In the genomic region with DNA sequence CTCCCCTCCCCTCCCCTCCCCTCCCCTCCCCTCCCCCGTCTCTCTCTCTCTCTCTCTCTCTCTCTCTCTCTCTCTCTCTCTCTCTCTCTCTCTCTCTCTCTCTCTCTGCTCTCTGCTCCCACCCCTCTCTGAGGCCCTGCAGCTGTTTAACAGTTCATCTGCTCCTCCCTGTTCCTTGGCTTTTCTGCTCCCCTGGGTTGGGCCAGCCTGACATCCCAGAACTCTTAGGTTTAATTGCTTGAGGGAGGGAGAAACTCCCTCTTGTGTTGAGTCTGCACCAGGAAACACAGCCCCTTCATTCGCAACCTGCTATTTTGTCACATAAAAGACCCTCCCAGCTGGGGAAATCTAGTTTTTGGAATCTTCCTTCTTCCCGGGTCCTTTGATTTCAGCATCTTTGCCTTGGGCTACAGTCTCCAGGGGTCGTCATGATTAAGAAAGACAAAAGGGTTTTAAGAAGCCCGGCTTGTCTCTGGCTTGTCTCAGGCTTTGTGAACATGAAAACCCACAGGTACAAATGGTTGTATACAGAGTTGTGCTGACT, we compare ENCODE assay signal across 23 mouse cellular contexts. TPM values are rescaled to one million over a fixed set of nuclear protein-coding genes. Genes with fewer than 3 reads are reported as not detected.
DNase-seq lines count a peak whose midpoint lies in the region; ATAC-seq and TF ChIP-seq lines count a peak whose summit lies in the region.
"Had no signal": no experiment of that assay in that cellular context is flagged by ENCODE, and none has a peak within 500 bp of the region (broad histone marks: within the 10 kb centered on the region; RNA-seq: fewer than 3 reads in every experiment).

No protein-coding gene starts in this region.

- no peak overlapping the region for H3K4me2 ChIP-seq in kidney, embryonic 14.5 days (replicated peaks; ENCODE audit: low read depth, low read length)
- H3K4me2 ChIP-seq in midbrain, embryonic 14.5 days (ENCODE audit: low read length), result no peak overlapping the region
- no peak overlapping the region for H3K4me2 ChIP-seq in midbrain, embryonic 13.5 days (replicated peaks)
- H3K4me2 ChIP-seq in stomach, embryonic 16.5 days (ENCODE audit: low read depth, low read length), result no peak overlapping the region
- no peak overlapping the region for H3K4me2 ChIP-seq in liver, postnatal 0 days (ENCODE audit: low read depth, low read length)
- H3K4me2 ChIP-seq: embryonic facial prominence, embryonic 13.5 days; heart, embryonic 12.5 days; limb, embryonic 15.5 days; liver, embryonic 15.5 days; neural tube, embryonic 13.5 days had no signal

- H3K9me3 ChIP-seq in kidney, embryonic 14.5 days (ENCODE audit: control insufficient read depth, low read length), result no peaks in the 10 kb centered on the region
- H3K9me3 ChIP-seq in midbrain, embryonic 14.5 days (ENCODE audit: control insufficient read depth, low read length), result no peaks in the 10 kb centered on the region
- H3K9me3 ChIP-seq in midbrain, embryonic 13.5 days, result no peaks in the 10 kb centered on the region
- H3K9me3 ChIP-seq in stomach, embryonic 16.5 days (replicated peaks; ENCODE audit: control insufficient read depth, low read length), result no peaks in the 10 kb centered on the region
- no peaks in the 10 kb centered on the region; the same call in 1 of the 2 replicates for H3K9me3 ChIP-seq in liver, postnatal 0 days (ENCODE audit: low read length)
- H3K9me3 ChIP-seq: embryonic facial prominence, embryonic 13.5 days; limb, embryonic 15.5 days; liver, embryonic 15.5 days; neural tube, embryonic 13.5 days had no signal

- H3K36me3 ChIP-seq in kidney, embryonic 14.5 days (ENCODE audit: control insufficient read depth, insufficient read depth, low read length), result no peaks in the 10 kb centered on the region
- H3K36me3 ChIP-seq in midbrain, embryonic 14.5 days (ENCODE audit: control insufficient read depth, insufficient read depth, low read length), result no peaks in the 10 kb centered on the region
- no peaks in the 10 kb centered on the region for H3K36me3 ChIP-seq in midbrain, embryonic 13.5 days
- no peaks in the 10 kb centered on the region for H3K36me3 ChIP-seq in stomach, embryonic 16.5 days (ENCODE audit: control insufficient read depth, insufficient read depth, low read length)
- no peaks in the 10 kb centered on the region for H3K36me3 ChIP-seq in liver, postnatal 0 days (replicated peaks; ENCODE audit: insufficient read depth, low read length)
- H3K36me3 ChIP-seq: embryonic facial prominence, embryonic 13.5 days; heart, embryonic 12.5 days; limb, embryonic 15.5 days; liver, embryonic 15.5 days; neural tube, embryonic 13.5 days had no signal

- DNase-seq in embryo, embryonic 11 days, result peak; percentile 7
- DNase-seq in embryo, embryonic 9.5 days (ENCODE audit: extremely low spot score), result no peak
- DNase-seq in kidney, postnatal 25 days, result no peak
- peak; percentile 38 for DNase-seq in midbrain, embryonic 14.5 days
- DNase-seq in liver, postnatal 0 days, result no peak
- DNase-seq: adrenal gland, adult 2 months; cerebellum, adult 8-10 months; forebrain, postnatal 0 days; heart, adult 11 months; kidney, adult 9 months; lung, postnatal 14 days; right cerebral cortex, adult 18-20 months; thymus, postnatal 36 days had no signal

- H3K9ac ChIP-seq in kidney, embryonic 14.5 days (ENCODE audit: low read depth, low read length), result no peak overlapping the region
- H3K9ac ChIP-seq in midbrain, embryonic 14.5 days (replicated peaks; ENCODE audit: low read length), result no peak overlapping the region
- H3K9ac ChIP-seq in midbrain, embryonic 13.5 days (replicated peaks), result no peak overlapping the region
- H3K9ac ChIP-seq in stomach, embryonic 16.5 days (ENCODE audit: low read length), result no peak overlapping the region
- H3K9ac ChIP-seq in liver, postnatal 0 days (replicated peaks), result no peak overlapping the region
- H3K9ac ChIP-seq: embryonic facial prominence, embryonic 13.5 days; forebrain, postnatal 0 days; heart, embryonic 12.5 days; limb, embryonic 15.5 days; liver, embryonic 15.5 days; neural tube, embryonic 13.5 days had no signal

- TF ChIP-seq EP300 in liver, postnatal 0 days (IDR thresholded peaks at IDR 0.05; ENCODE audit: low read depth), result no peak

- TF ChIP-seq CTCF in liver, postnatal 0 days (IDR thresholded peaks at IDR 0.05; ENCODE audit: low read depth), result no peak

- H3K4me3 ChIP-seq in kidney, embryonic 14.5 days (ENCODE audit: low read length), result no peak overlapping the region
- no peak overlapping the region for H3K4me3 ChIP-seq in midbrain, embryonic 14.5 days (replicated peaks; ENCODE audit: low read depth, low read length)
- H3K4me3 ChIP-seq in midbrain, embryonic 13.5 days (replicated peaks), result no peak overlapping the region
- H3K4me3 ChIP-seq in stomach, embryonic 16.5 days (replicated peaks; ENCODE audit: low read length), result no peak overlapping the region
- no peak overlapping the region for H3K4me3 ChIP-seq in liver, postnatal 0 days (ENCODE audit: low read depth, low read length)
- H3K4me3 ChIP-seq: embryonic facial prominence, embryonic 13.5 days; heart, embryonic 12.5 days; limb, embryonic 15.5 days; liver, embryonic 15.5 days; megakaryocyte, embryonic 14.5 days; neural tube, embryonic 13.5 days had no signal

- peak; percentile 73; the same call in 1 of the 2 replicates for ATAC-seq in kidney, embryonic 14.5 days (ENCODE audit: low FRiP score, low TSS enrichment)
- ATAC-seq in midbrain, embryonic 14.5 days (ENCODE audit: low FRiP score, low TSS enrichment), result no peak
- no peak for ATAC-seq in midbrain, embryonic 13.5 days
- ATAC-seq in stomach, embryonic 16.5 days (ENCODE audit: insufficient read depth, low FRiP score), result peak; percentile 86; the same call in 1 of the 2 replicates
- ATAC-seq in liver, postnatal 0 days, result no peak
- ATAC-seq: forebrain, postnatal 0 days; hindbrain, embryonic 16.5 days had no signal

- no peaks in the 10 kb centered on the region for H3K4me1 ChIP-seq in kidney, embryonic 14.5 days (ENCODE audit: control insufficient read depth, insufficient read depth, low read length)
- no peaks in the 10 kb centered on the region for H3K4me1 ChIP-seq in midbrain, embryonic 14.5 days (ENCODE audit: control insufficient read depth, insufficient read depth, low read length)
- H3K4me1 ChIP-seq in midbrain, embryonic 13.5 days (replicated peaks), result no peaks in the 10 kb centered on the region
- H3K4me1 ChIP-seq in stomach, embryonic 16.5 days (ENCODE audit: control insufficient read depth, insufficient read depth, low read length), result 0 out of 2 replicates have a peak, but pooled peaks cover 3% of the 10 kb centered on the region
- H3K4me1 ChIP-seq in liver, postnatal 0 days (ENCODE audit: insufficient read depth), result no peaks in the 10 kb centered on the region; the same call in 1 of the 2 replicates
- H3K4me1 ChIP-seq: heart, embryonic 12.5 days; limb, embryonic 15.5 days had no signal

- H3K27ac ChIP-seq in kidney, embryonic 14.5 days (ENCODE audit: low read depth, low read length), result no peak overlapping the region
- H3K27ac ChIP-seq in midbrain, embryonic 14.5 days (replicated peaks; ENCODE audit: low read depth, low read length), result no peak overlapping the region
- H3K27ac ChIP-seq in midbrain, embryonic 13.5 days, result no peak overlapping the region
- H3K27ac ChIP-seq in stomach, embryonic 16.5 days (ENCODE audit: low read length), result peak overlapping the region; percentile 41; the same call in 1 of the 2 replicates
- no peak overlapping the region for H3K27ac ChIP-seq in liver, postnatal 0 days (ENCODE audit: low read depth)
- H3K27ac ChIP-seq: embryonic facial prominence, embryonic 13.5 days; limb, embryonic 15.5 days; liver, embryonic 15.5 days; neural tube, embryonic 13.5 days had no signal

- WGBS in kidney, embryonic 14.5 days, result 27% methylated on average over 4 of the region's 5 CpGs
- 26% methylated on average over 4 of the region's 5 CpGs for WGBS in midbrain, embryonic 14.5 days
- 24% methylated on average over 4 of the region's 5 CpGs for WGBS in midbrain, embryonic 13.5 days
- WGBS in stomach, embryonic 16.5 days, result 37% methylated on average over 4 of the region's 5 CpGs
- WGBS in liver, postnatal 0 days (ENCODE audit: insufficient replicate concordance), result 71% methylated on average over 4 of the region's 5 CpGs

- no peaks in the 10 kb centered on the region for H3K27me3 ChIP-seq in kidney, embryonic 14.5 days (ENCODE audit: control insufficient read depth, insufficient read depth, low read length)
- no peaks in the 10 kb centered on the region for H3K27me3 ChIP-seq in midbrain, embryonic 14.5 days (ENCODE audit: control insufficient read depth, insufficient read depth, low read length)
- no peaks in the 10 kb centered on the region for H3K27me3 ChIP-seq in midbrain, embryonic 13.5 days
- H3K27me3 ChIP-seq in stomach, embryonic 16.5 days (ENCODE audit: control insufficient read depth, insufficient read depth, low read length), result no peaks in the 10 kb centered on the region
- H3K27me3 ChIP-seq in liver, postnatal 0 days (ENCODE audit: insufficient read depth, low read length), result no peaks in the 10 kb centered on the region
- H3K27me3 ChIP-seq: embryonic facial prominence, embryonic 13.5 days; heart, embryonic 12.5 days; limb, embryonic 15.5 days; neural tube, embryonic 13.5 days had no signal

RNA-seq across cellular contexts. Expression of a gene that starts 9.2 kb away (rescaled TPM):
- polyA plus RNA-seq in kidney, embryonic 14.5 days (2014; fragmentation: Nextera tagmentation; extraction: Ambion mirVana), result 97.1 and 111 TPM in 2 replicates
- polyA plus RNA-seq in midbrain, embryonic 14.5 days (2014; fragmentation: Nextera tagmentation; extraction: Ambion mirVana), result 23.0 and 30.7 TPM in 2 replicates
- 44.6 and 47.8 TPM in 2 replicates for polyA plus RNA-seq in midbrain, embryonic 13.5 days (2015; fragmentation: Nextera tagmentation; extraction: Ambion mirVana)
- 75.9 and 88.6 TPM in 2 replicates for polyA plus RNA-seq in stomach, embryonic 16.5 days (2015; fragmentation: Nextera tagmentation; extraction: Ambion mirVana)
- polyA plus RNA-seq in liver, postnatal 0 days (2015; fragmentation: Nextera tagmentation; extraction: Ambion mirVana), result 18.8 and 23.9 TPM in 2 replicates

RNA-seq across cellular contexts. Expression of a gene that starts 15.7 kb away (rescaled TPM):
- polyA plus RNA-seq in kidney, embryonic 14.5 days (2014; fragmentation: Nextera tagmentation; extraction: Ambion mirVana), result 0.58 and 0.79 TPM in 2 replicates
- polyA plus RNA-seq in midbrain, embryonic 14.5 days (2014; fragmentation: Nextera tagmentation; extraction: Ambion mirVana), result 6.5 and 8.1 TPM in 2 replicates
- 5.1 and 6.9 TPM in 2 replicates for polyA plus RNA-seq in midbrain, embryonic 13.5 days (2015; fragmentation: Nextera tagmentation; extraction: Ambion mirVana)
- polyA plus RNA-seq in stomach, embryonic 16.5 days (2015; fragmentation: Nextera tagmentation; extraction: Ambion mirVana), result 0.19 and 0.36 TPM in 2 replicates
- 0.08 and 0.09 TPM in 2 replicates for polyA plus RNA-seq in liver, postnatal 0 days (2015; fragmentation: Nextera tagmentation; extraction: Ambion mirVana)

RNA-seq across cellular contexts. Expression of a gene that starts 41.0 kb away (rescaled TPM):
- 36.4 and 72.2 TPM in 2 replicates for polyA plus RNA-seq in kidney, embryonic 14.5 days (2014; fragmentation: Nextera tagmentation; extraction: Ambion mirVana)
- polyA plus RNA-seq in midbrain, embryonic 14.5 days (2014; fragmentation: Nextera tagmentation; extraction: Ambion mirVana), result 238 and 242 TPM in 2 replicates
- 138 and 159 TPM in 2 replicates for polyA plus RNA-seq in midbrain, embryonic 13.5 days (2015; fragmentation: Nextera tagmentation; extraction: Ambion mirVana)
- polyA plus RNA-seq in stomach, embryonic 16.5 days (2015; fragmentation: Nextera tagmentation; extraction: Ambion mirVana), result 34.1 and 35.0 TPM in 2 replicates
- polyA plus RNA-seq in liver, postnatal 0 days (2015; fragmentation: Nextera tagmentation; extraction: Ambion mirVana), result 31.7 and 32.3 TPM in 2 replicates

Comparison
In these comparisons a context has a peak if more than half of its experiments do, and no peak if none do; other contexts are left out.
1. DNase-seq: peak in embryo, embryonic 11 days (single experiment) and midbrain, embryonic 14.5 days (single experiment); none in embryo, embryonic 9.5 days (single experiment), kidney, postnatal 25 days (0 of 2) and liver, postnatal 0 days (single experiment).
2. ATAC-seq: peak in kidney, embryonic 14.5 days (single experiment) and stomach, embryonic 16.5 days (single experiment); none in midbrain, embryonic 14.5 days (single experiment), midbrain, embryonic 13.5 days (single experiment) and liver, postnatal 0 days (single experiment).